Mouse (Mus musculus): ENCODE measurements around the gene Sel1l3. TPM values are rescaled to one million over a fixed set of nuclear protein-coding genes. Genes with fewer than 3 reads are reported as not detected.

Gene Sel1l3
- 0.08 TPM for polyA plus RNA-seq (2017; shearing (Covaris generic))

DNA sequence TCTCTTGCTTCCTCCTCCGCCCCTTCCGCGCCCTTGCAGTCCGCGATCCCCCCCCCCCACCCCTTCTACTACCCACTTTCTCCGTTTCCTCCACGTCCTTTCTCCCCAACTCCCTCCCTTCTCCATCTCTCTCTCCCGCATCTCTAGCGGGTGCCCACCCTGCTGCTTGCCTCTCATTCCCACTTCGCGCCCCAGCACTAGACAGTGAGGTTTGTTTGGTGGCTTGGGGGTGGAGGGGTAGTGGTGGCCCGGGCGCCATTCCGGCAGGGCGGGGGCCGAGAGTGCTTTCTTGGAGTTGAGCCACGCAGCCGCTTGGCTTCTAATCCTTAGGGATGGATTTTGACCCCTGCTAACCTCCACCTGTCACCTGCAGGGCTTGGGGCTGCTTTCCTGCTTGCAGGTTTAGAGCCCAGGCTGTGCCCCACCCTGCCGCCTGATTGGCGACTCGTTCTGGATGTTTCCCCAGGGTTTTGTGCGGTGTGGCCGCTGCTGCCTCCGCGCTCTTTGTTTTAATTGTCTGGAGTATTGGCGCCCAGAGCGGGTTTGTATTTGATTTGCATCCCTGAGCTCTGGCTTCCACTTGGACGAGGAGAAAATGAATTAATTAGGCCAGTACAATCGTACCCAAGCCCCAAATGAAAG, at the start of gene Sel1l3:
Gene Sel1l3 (minus strand): TSS at position 217 of the 642 bp plus-strand sequence.

Other genes starting within 250 kb of the Sel1l3 start
- gene Slc34a2, start 175.8 kb downstream of the Sel1l3 start, polyA plus RNA-seq (2017; shearing (Covaris generic)): 0.14 TPM
- 93.0 TPM for gene Smim20, start 53.2 kb upstream of the Sel1l3 start, polyA plus RNA-seq (2017; shearing (Covaris generic))

All from CD4-positive, CD25-positive, alpha-beta regulatory T cell (primary cell).